Mouse (Mus musculus): ENCODE results near the gene Tead4. TPM values are rescaled to one million over a fixed set of nuclear protein-coding genes. Genes with fewer than 3 reads are reported as not detected.
A peak's percentile ranks its signal among the peaks of the same experiment; 100 is the strongest.

Gene Tead4
- total and polyA plus RNA-seq, 2 experiments = 0.18 to 0.39 TPM

DNA sequence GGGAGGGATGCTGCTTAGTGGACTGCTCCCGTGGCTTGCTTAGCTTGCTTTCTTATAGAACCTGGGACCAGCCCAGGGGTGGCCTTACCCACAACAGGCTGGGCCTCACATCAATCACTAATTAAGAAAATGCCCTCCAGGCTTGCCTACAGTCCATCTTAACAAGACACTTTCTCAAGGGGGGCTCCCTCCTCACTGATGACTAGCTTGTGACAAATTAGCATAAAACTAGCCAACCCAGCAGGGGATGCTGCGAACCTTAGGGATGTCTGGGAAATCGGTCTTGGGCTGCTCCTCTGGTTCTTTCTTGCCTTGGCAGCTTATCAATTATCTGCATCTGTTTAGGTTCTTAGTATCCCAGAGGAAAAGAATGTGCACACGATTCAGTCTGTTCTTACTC lies 46.1 kb downstream of the Tead4 start:
- TF ChIP-seq CTCF (IDR thresholded peaks at IDR 0.05; ENCODE audit: low read depth, low read length) = no peak
- TF ChIP-seq POLR2A (IDR thresholded peaks at IDR 0.05; ENCODE audit: extremely low read depth, insufficient read depth, low read length) = no peak
- no peaks in the 10 kb centered on the region for H3K36me3 ChIP-seq (ENCODE audit: control insufficient read depth, insufficient read depth, low read length)
- no peak overlapping the region for H3K9ac ChIP-seq (ENCODE audit: low read depth, low read length)
- H3K4me1 ChIP-seq (ENCODE audit: control insufficient read depth, insufficient read depth, low read length) = no peaks in the 10 kb centered on the region
- WGBS = 91% methylated on average over 4 of the region's 4 CpGs
- H3K27me3 ChIP-seq (ENCODE audit: control insufficient read depth, insufficient read depth, low read length) = no peaks in the 10 kb centered on the region
- DNase-seq (ENCODE audit: extremely low read depth, low read depth, low spot score) = no peak
- no peak overlapping the region for H3K27ac ChIP-seq (replicated peaks; ENCODE audit: insufficient read depth, low read depth, low read length)
- H3K4me3 ChIP-seq (ENCODE audit: insufficient read depth, low read depth, low read length) = no peak overlapping the region
- H3K79me2 ChIP-seq (ENCODE audit: control insufficient read depth, insufficient read depth, low read length) = no peaks in the 10 kb centered on the region

DNA sequence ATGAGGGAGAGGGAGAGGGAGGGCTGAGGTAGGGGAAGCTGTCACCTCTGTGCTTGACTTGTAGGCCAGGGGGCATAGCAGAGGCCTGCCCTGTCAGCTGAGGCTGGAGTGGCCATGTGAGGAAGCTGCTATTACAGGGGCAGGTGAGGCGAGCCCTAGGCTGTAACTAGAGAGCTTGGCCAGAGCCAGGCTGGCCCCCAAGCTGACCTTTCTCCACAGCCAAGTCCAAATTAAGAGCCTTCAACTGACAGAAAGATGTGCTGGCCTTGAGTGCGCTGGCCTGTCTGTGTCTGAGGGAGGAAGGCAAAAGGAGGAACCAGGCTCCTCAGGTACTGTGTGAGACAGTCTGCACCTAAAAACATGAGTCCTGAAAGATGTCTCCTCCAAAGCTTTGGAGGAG lies 47.5 kb downstream of the Tead4 start:
- DNase-seq (ENCODE audit: extremely low read depth, low read depth, low spot score) = no peak
- Histone ChIP-seq H3K27ac (replicated peaks; ENCODE audit: insufficient read depth, low read depth, low read length) (no peak overlapping the region), H3K27me3 (ENCODE audit: control insufficient read depth, insufficient read depth, low read length) (no peaks in the 10 kb centered on the region), H3K9ac (ENCODE audit: low read depth, low read length) (no peak overlapping the region), H3K79me2 (ENCODE audit: control insufficient read depth, insufficient read depth, low read length) (no peaks in the 10 kb centered on the region), H3K4me3 (ENCODE audit: insufficient read depth, low read depth, low read length) (no peak overlapping the region), H3K4me1 (ENCODE audit: control insufficient read depth, insufficient read depth, low read length) (no peaks in the 10 kb centered on the region), H3K36me3 (ENCODE audit: control insufficient read depth, insufficient read depth, low read length) (no peaks in the 10 kb centered on the region)
- TF ChIP-seq POLR2A (IDR thresholded peaks at IDR 0.05; ENCODE audit: extremely low read depth, insufficient read depth, low read length) = no peak
- no peak for TF ChIP-seq CTCF (IDR thresholded peaks at IDR 0.05; ENCODE audit: low read depth, low read length)
- 98% methylated on average over 2 of the region's 2 CpGs for WGBS

DNA sequence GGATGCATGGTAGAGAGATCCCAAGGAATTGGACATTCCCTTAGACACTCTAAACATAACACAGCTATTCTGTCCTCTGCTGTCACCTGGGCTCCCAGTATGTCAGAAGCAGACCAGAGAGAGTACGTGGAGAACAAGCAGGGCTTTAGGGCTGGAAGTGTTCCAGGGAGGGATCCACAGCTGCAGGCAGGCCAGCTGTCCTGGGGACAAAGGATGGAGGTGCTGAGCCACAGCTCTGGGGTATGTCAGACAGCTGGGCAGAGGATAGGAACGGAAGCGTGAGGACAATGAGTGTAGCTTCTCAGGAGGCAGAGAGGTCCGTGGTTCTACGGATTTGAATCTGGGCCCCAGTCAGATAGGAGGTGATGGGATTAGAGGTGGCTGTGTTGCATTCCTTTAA lies 50.0 kb downstream of the Tead4 start:
- no peak for TF ChIP-seq CTCF (IDR thresholded peaks at IDR 0.05; ENCODE audit: low read depth, low read length)
- TF ChIP-seq POLR2A (IDR thresholded peaks at IDR 0.05; ENCODE audit: extremely low read depth, insufficient read depth, low read length) = no peak
- no peaks in the 10 kb centered on the region for H3K79me2 ChIP-seq (ENCODE audit: control insufficient read depth, insufficient read depth, low read length)
- H3K36me3 ChIP-seq (ENCODE audit: control insufficient read depth, insufficient read depth, low read length) = no peaks in the 10 kb centered on the region
- H3K4me1 ChIP-seq (ENCODE audit: control insufficient read depth, insufficient read depth, low read length) = no peaks in the 10 kb centered on the region
- H3K4me3 ChIP-seq (ENCODE audit: insufficient read depth, low read depth, low read length) = no peak overlapping the region
- 93% methylated on average over 5 of the region's 5 CpGs for WGBS
- H3K9ac ChIP-seq (ENCODE audit: low read depth, low read length) = no peak overlapping the region
- H3K27ac ChIP-seq (replicated peaks; ENCODE audit: insufficient read depth, low read depth, low read length) = no peak overlapping the region
- no peak for DNase-seq (ENCODE audit: extremely low read depth, low read depth, low spot score)
- no peaks in the 10 kb centered on the region for H3K27me3 ChIP-seq (ENCODE audit: control insufficient read depth, insufficient read depth, low read length)

DNA sequence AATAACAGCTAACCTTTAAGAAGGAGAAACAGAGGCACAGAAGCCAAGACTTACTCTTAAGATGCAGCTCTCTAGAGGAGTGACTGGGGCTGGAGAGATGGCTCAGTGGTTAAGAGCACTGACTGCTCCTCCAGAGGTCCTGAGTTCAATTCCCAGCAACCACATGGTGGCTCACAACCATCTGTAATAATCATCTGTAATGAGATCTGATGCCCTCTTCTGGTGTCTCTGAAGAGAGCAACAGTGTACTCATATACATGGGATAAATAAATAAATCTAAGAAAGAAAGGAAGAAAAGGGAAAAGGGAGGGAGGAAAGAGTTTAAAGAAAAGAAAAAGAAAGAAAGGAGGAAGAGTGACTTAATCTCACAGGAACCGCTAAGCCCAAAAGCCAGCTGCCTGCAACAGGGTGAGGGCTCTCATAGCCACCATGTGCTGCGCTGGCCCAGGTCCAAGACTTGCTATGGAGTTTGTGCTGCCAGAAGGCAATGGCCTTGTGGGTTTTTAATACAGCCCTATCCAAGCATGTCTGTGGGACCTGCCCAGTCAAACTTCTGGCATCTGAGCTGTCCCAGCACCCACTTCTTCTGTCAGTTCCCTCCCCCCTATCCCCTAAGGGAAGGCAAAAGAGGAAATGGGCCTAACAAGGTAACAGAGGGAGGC lies 63.4 kb downstream of the Tead4 start:
- WGBS = 88% methylated on average over 2 of the region's 2 CpGs
- H3K9ac ChIP-seq (ENCODE audit: low read depth, low read length) = no peak overlapping the region
- no peak for TF ChIP-seq CTCF (IDR thresholded peaks at IDR 0.05; ENCODE audit: low read depth, low read length)
- TF ChIP-seq POLR2A (IDR thresholded peaks at IDR 0.05; ENCODE audit: extremely low read depth, insufficient read depth, low read length) = no peak
- DNase-seq (ENCODE audit: extremely low read depth, low read depth, low spot score) = peak; percentile 6
- no peak overlapping the region for H3K4me3 ChIP-seq (ENCODE audit: insufficient read depth, low read depth, low read length)
- H3K79me2 ChIP-seq (ENCODE audit: control insufficient read depth, insufficient read depth, low read length) = no peaks in the 10 kb centered on the region
- no peaks in the 10 kb centered on the region for H3K36me3 ChIP-seq (ENCODE audit: control insufficient read depth, insufficient read depth, low read length)
- no peak overlapping the region for H3K27ac ChIP-seq (replicated peaks; ENCODE audit: insufficient read depth, low read depth, low read length)
- H3K27me3 ChIP-seq (ENCODE audit: control insufficient read depth, insufficient read depth, low read length) = no peaks in the 10 kb centered on the region
- H3K4me1 ChIP-seq (ENCODE audit: control insufficient read depth, insufficient read depth, low read length) = no peaks in the 10 kb centered on the region

DNA sequence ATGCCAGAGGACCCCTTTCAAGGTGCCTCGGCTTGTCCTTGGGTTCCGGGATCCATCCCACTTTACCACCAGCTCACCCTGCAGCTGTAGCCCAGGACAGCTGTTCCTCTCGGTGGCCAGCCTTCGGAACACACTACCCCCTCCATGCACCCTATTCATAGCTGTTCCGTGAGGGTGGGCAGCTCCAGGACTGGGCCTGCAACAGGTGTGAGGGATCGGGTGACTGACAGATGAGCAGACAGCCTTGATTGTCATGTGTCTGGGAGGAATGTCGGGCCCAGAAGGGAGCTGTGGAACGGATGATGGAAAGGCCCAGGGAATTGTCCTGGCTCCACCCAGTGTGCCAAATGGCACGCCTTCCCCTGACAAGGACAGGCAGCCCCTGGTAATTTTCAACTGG lies 64.0 kb downstream of the Tead4 start:
- Histone ChIP-seq H3K4me3 (ENCODE audit: insufficient read depth, low read depth, low read length) (no peak overlapping the region), H3K36me3 (ENCODE audit: control insufficient read depth, insufficient read depth, low read length) (no peaks in the 10 kb centered on the region), H3K9ac (ENCODE audit: low read depth, low read length) (no peak overlapping the region), H3K79me2 (ENCODE audit: control insufficient read depth, insufficient read depth, low read length) (no peaks in the 10 kb centered on the region), H3K27ac (replicated peaks; ENCODE audit: insufficient read depth, low read depth, low read length) (no peak overlapping the region), H3K4me1 (ENCODE audit: control insufficient read depth, insufficient read depth, low read length) (no peaks in the 10 kb centered on the region), H3K27me3 (ENCODE audit: control insufficient read depth, insufficient read depth, low read length) (no peaks in the 10 kb centered on the region)
- no peak for TF ChIP-seq CTCF (IDR thresholded peaks at IDR 0.05; ENCODE audit: low read depth, low read length)
- TF ChIP-seq POLR2A (IDR thresholded peaks at IDR 0.05; ENCODE audit: extremely low read depth, insufficient read depth, low read length) = no peak
- DNase-seq (ENCODE audit: extremely low read depth, low read depth, low spot score) = no peak
- 92% methylated on average over 9 of the region's 9 CpGs for WGBS

DNA sequence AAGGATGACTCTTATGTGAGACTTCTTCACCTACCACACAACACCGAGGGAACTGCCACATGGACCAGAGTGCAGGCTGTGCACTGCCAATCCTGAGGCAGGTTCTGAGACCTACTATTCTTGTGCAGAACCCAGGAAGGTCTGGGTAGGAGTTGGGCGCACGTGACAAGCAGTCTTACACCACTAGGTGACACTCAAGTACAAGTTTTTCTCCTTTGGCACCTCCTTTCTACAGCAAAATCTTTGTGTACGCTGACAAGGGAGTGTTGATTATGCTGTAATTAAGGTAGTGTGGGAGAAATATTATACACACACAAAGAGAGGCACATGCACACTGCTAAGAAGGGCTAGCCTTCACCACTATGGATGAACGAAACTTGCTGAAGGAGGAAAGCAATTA lies 66.4 kb downstream of the Tead4 start:
- Histone ChIP-seq H3K4me3 (ENCODE audit: insufficient read depth, low read depth, low read length) (no peak overlapping the region), H3K9ac (ENCODE audit: low read depth, low read length) (no peak overlapping the region), H3K27me3 (ENCODE audit: control insufficient read depth, insufficient read depth, low read length) (no peaks in the 10 kb centered on the region), H3K27ac (replicated peaks; ENCODE audit: insufficient read depth, low read depth, low read length) (no peak overlapping the region), H3K79me2 (ENCODE audit: control insufficient read depth, insufficient read depth, low read length) (no peaks in the 10 kb centered on the region), H3K4me1 (ENCODE audit: control insufficient read depth, insufficient read depth, low read length) (no peaks in the 10 kb centered on the region), H3K36me3 (ENCODE audit: control insufficient read depth, insufficient read depth, low read length) (no peaks in the 10 kb centered on the region)
- DNase-seq (ENCODE audit: extremely low read depth, low read depth, low spot score) = peak; percentile 34
- 46% methylated on average over 5 of the region's 5 CpGs for WGBS
- TF ChIP-seq CTCF (IDR thresholded peaks at IDR 0.05; ENCODE audit: low read depth, low read length) (peak; percentile 61), POLR2A (IDR thresholded peaks at IDR 0.05; ENCODE audit: extremely low read depth, insufficient read depth, low read length) (no peak)
